Mouse (Mus musculus) thymus, postnatal 36 days (tissue): ENCODE measurements around the gene Arntl.

Source experiments
- DNase-seq, 2 experiments: peaks; one replicate each; pipeline ENCODE4 v3.0.0; 2022; ENCODE audit warnings: mixed read lengths in 2 of 2

Arntl gene

GRCm38 (mm10) chr7:113206644-113207470 lies at the start of gene Arntl:
Gene Arntl (plus strand): TSS chr7:113207465.
- DNase-seq, result peak; percentile 89 to 93

- no peak for DNase-seq
Observed at GRCm38 (mm10) chr7:113161077-113161698, 46.1 kb upstream of the Arntl start.

- DNase-seq, result no peak
Observed at GRCm38 (mm10) chr7:113164719-113165118, 42.5 kb upstream of the Arntl start.

GRCm38 (mm10) chr7:113167092-113167491 lies 40.2 kb upstream of the Arntl start:
- peak; percentile 27 to 44 for DNase-seq

GRCm38 (mm10) chr7:113168609-113169008 lies 38.7 kb upstream of the Arntl start:
- DNase-seq, result no peak

GRCm38 (mm10) chr7:113172425-113172824 lies 34.8 kb upstream of the Arntl start:
- DNase-seq, result no peak

- no peak for DNase-seq
Observed at GRCm38 (mm10) chr7:113175481-113175880, 31.8 kb upstream of the Arntl start.

- DNase-seq, result no peak
Observed at GRCm38 (mm10) chr7:113178073-113178472, 29.2 kb upstream of the Arntl start.

GRCm38 (mm10) chr7:113183787-113184186 lies 23.5 kb upstream of the Arntl start:
- DNase-seq, result no peak

GRCm38 (mm10) chr7:113185056-113185455 lies 22.2 kb upstream of the Arntl start:
- DNase-seq, result no peak

GRCm38 (mm10) chr7:113186041-113186800 lies 21.0 kb upstream of the Arntl start:
- DNase-seq, result no peak

- DNase-seq, result no peak
Observed at GRCm38 (mm10) chr7:113188091-113188490, 19.2 kb upstream of the Arntl start.

- DNase-seq, result no peak
Observed at GRCm38 (mm10) chr7:113188566-113188965, 18.7 kb upstream of the Arntl start.

- DNase-seq, result no peak
Observed at GRCm38 (mm10) chr7:113191787-113192186, 15.5 kb upstream of the Arntl start.

- peak; percentile 51 to 66 for DNase-seq
Observed at GRCm38 (mm10) chr7:113192714-113193365, 14.4 kb upstream of the Arntl start.

GRCm38 (mm10) chr7:113193872-113194271 lies 13.4 kb upstream of the Arntl start:
- no peak for DNase-seq

GRCm38 (mm10) chr7:113195271-113195670 lies 12.0 kb upstream of the Arntl start:
- no peak for DNase-seq

- DNase-seq, result no peak
Observed at GRCm38 (mm10) chr7:113196171-113196570, 11.1 kb upstream of the Arntl start.

GRCm38 (mm10) chr7:113197161-113197775 lies 10.0 kb upstream of the Arntl start:
- DNase-seq, result peak; percentile 14 to 21

GRCm38 (mm10) chr7:113201584-113201983 lies 5.7 kb upstream of the Arntl start:
- DNase-seq, result no peak

GRCm38 (mm10) chr7:113207471-113208387 lies 464 bp downstream of the Arntl start:
- peak in 1 of 2 experiments; percentile 80 for DNase-seq
